Mouse (Mus musculus): ENCODE measurements around the gene Nrd1.

Gene Nrd1

DNA sequence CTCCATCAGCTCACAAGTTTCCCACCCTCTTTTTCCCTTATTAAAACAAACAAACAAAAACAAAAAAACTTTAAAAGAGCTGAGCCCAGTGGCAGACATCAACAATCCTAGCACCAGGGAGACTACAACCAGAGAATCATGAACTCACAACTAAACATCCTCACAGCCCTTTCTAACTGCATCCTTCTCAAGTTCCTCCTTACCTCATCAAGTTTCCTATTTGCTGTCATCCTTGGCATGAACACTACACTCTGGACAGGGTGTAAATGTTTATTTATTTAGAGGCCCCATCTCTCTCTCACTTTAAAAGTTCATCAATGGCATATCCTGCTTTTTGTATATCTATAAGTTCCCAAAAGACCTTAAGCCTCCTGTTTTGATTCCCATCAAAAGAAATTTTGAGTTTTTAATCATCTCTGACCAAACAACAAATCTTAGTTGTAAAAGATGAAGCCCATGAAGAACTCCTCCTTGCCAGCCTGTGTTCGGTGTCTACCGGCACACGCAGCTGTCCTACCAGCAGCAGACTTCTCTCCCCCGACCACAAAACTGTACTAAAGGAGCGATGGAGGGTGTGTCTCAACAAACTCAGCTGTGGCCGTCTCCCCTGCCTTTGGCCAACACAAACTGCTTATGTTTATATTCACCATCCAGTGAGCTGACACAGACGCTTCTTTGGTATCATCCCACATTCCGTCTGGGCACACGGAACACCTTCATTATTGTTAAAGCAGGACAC lies 102.9 kb downstream of the Nrd1 start:
- DNase-seq, result no peak

DNA sequence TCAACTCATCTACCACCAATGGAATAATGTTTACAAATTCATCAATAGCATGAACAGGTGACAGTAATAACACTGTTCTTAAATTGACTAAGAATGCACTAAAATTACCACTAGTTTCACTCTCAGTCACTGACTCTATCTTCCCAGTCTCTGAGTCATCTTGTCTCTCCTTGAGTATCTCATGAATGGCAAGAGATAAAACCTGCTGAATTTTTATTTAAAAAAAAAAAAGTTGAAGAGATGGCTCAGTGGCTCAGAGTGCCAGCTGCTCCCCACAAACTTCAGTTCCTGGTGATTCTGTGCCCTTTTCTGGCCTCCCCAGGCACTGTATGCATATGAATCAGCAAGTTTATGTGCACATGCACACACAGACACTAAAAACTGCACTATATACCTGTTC lies 104.8 kb downstream of the Nrd1 start:
- no peak for DNase-seq

DNA sequence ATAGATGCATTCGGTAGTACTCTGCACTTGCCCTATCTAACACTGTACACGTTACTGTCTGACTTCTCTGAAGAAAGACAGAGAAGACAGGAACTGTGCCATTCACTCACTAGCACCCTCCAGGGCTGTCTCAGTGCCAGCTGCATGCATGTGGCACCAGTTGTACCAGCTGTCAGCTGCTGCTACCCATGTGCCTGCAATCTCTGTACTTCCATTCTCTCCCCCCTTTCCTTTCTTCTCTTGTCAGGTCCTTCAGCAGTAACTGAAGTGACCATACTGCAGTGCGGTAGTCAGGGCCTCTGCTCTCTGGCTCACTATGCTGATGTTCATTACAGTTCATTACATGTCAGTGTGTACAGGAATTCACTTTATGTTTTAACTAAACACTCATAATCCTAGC lies 105.6 kb downstream of the Nrd1 start:
- DNase-seq, result no peak

DNA sequence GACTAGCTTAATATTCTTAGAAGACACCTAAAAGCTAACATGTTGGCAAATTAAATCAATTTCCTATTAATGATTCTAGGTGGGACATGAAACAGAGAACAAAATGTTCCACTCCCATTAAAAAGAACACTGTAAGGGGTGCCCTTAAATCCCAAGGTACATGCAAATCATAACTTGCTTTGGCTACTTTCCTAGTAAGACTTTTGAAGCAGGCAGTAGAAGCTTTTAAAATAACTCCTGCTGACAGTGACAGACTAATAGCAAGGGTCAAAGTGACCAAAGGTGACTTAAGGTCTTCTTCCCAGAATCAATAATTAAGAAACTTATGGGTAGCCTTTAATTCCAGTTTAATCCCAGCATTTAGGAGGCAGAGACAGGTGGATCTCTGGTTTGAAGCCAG lies 106.1 kb downstream of the Nrd1 start:
- DNase-seq, result no peak

DNA sequence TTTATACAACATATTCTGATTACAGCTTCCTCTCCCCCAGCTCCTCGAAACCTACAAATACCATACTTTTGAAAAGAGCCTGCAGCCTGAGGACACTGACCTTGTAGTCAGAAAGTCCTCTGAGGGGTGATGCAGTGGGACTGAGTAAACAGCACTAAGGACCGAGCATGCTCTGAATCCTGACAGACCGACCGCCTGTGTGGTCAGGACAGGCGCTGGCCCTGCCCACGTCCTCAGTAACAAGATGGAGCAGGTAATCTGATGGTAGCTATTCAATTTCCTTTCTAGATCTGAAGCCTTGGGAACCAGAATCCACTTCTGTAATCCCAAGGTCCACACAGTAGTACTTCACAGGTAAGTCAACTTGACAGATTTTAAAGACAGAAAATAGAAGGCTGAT lies 108.6 kb downstream of the Nrd1 start:
- DNase-seq, result no peak

DNA sequence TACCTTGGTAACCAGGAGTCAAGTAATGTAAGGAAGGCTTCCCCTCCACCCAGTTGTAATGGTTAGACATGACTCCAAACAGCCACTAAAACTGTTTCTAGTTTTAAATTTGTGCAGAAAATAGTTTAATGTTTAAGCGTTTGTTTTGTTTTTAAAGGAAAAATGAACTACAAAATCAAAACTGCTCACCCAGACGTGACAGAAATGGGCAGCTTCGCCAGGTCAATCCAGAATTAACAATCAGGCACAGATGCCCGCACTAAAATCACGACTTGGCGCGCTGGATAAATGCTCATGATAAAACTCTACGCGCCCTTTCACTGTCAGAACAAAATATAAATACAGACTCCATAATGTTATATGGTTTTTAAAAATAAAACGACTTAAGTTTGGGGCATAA lies 109.2 kb downstream of the Nrd1 start:
- DNase-seq, result peak; percentile 39

DNA sequence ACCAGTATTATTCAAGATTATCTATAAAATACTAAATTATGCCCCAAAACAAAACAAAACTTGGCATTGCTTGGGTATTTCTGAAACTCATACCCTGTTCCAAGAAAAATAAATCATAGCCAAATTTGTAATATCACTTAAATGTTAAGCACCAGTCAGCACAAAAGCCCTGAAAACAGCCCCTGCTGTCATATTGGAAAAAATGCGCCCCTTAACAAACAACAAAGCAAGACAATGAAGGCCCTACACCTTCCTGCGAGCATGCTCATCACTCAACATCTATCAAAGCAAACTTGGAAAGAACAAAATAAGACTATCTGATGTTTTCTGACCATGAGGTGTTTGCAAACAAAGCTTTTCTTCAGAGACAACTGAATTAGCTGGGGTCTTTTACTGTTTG lies 110.5 kb downstream of the Nrd1 start:
- DNase-seq, result no peak
